Mouse (Mus musculus) E14TG2a.4 (cell line): ENCODE results near the gene Dolpp1.

Experiments used
- CTCF ChIP-seq: conservative IDR thresholded peaks from 2 replicates; pipeline ENCODE4 v1.5.1; 2014; ENCODE audit warnings: low read length
- NANOG ChIP-seq: IDR thresholded peaks from 2 replicates; pipeline ENCODE4 v1.6.1; 2014; ENCODE audit warnings: borderline replicate concordance, low read length, mixed read lengths

GRCm38 (mm10) chr2:30379307-30379706 is 12.7 kb upstream of the Dolpp1 start:
- no peak for TF ChIP-seq CTCF
- no peak for TF ChIP-seq NANOG
